Mouse (Mus musculus) intestine, embryonic 15.5 days (tissue): ENCODE data around the gene Kntc1. TPM values are rescaled to one million over a fixed set of nuclear protein-coding genes. Genes with fewer than 3 reads are reported as not detected.

Source experiments
- ATAC-seq: fragments of 200-750 bp; cut with Nextera tagmentation; 2 replicates; pipeline ENCODE4 v1.8.0; 2017; ENCODE audit warnings: moderate TSS enrichment, moderate library complexity
- H3K27ac ChIP-seq: fragments of 300-500 bp; sonication (generic); 2 replicates; pipeline ENCODE4 v1.5.1; 2015; ENCODE audit warnings: mild to moderate bottlenecking, inconsistent platforms
- H3K27me3 ChIP-seq: fragments of 300-500 bp; sonication (generic); replicated peaks from 2 replicates; pipeline ENCODE4 v1.6.1; 2015; ENCODE audit warnings: inconsistent platforms
- H3K36me3 ChIP-seq: fragments of 300-500 bp; sonication (generic); 2 replicates; pipeline ENCODE4 v1.6.1; 2015; ENCODE audit warnings: inconsistent platforms
- H3K4me1 ChIP-seq: fragments of 300-500 bp; sonication (generic); replicated peaks from 2 replicates; pipeline ENCODE4 v1.6.1; 2015; ENCODE audit warnings: inconsistent platforms
- H3K4me2 ChIP-seq: fragments of 300-500 bp; sonication (generic); replicated peaks from 2 replicates; pipeline ENCODE4 v1.6.1; 2015; ENCODE audit warnings: mild to moderate bottlenecking, inconsistent platforms
- H3K4me3 ChIP-seq: fragments of 300-500 bp; sonication (generic); replicated peaks from 2 replicates; pipeline ENCODE4 v1.5.1; 2015; ENCODE audit warnings: inconsistent platforms
- H3K9ac ChIP-seq: fragments of 300-500 bp; sonication (generic); 2 replicates; pipeline ENCODE4 v1.6.1; 2015; ENCODE audit warnings: inconsistent platforms
- H3K9me3 ChIP-seq: fragments of 300-500 bp; sonication (generic); 2 replicates; pipeline ENCODE4 v1.6.1; 2016; ENCODE audit warnings: inconsistent platforms
- WGBS: fragments of 180-500 bp; shearing (Covaris S2); methylation state at CpG from one replicate; pipeline ENCODE4 v1.1.7; 2015; 5-methylcytosine and 5-hydroxymethylcytosine counted together
- polyA plus RNA-seq: library from polyadenylated mRNA; unstranded; fragments of >200 nt; fragmentation: Nextera tagmentation; extraction: Ambion mirVana; gene quantifications from 2 replicates; pipeline ENCODE4 v1.2.1, GENCODE M21; 2015

Kntc1 gene
- polyA plus RNA-seq, 1 experiment from 2014 or later = 19.7 TPM

- H3K9me3 ChIP-seq = no peaks in the 10 kb centered on the region
- no peak overlapping the region for H3K9ac ChIP-seq
- no peaks in the 10 kb centered on the region for H3K36me3 ChIP-seq
- 56% methylated on average over 11 of the region's 11 CpGs for WGBS
- peak overlapping the region; percentile 72 for H3K27ac ChIP-seq
- ATAC-seq = peak; percentile 82
- H3K4me2 ChIP-seq = peak overlapping the region; percentile 39
- no peaks in the 10 kb centered on the region for H3K27me3 ChIP-seq
- H3K4me3 ChIP-seq = no peak overlapping the region
- no peaks in the 10 kb centered on the region for H3K4me1 ChIP-seq
Observed at GRCm38 (mm10) chr5:123853877-123854504, 104.5 kb downstream of the Kntc1 start.

GRCm38 (mm10) chr5:123854511-123854910, 105.0 kb downstream of the Kntc1 start:
- peak; percentile 92 for ATAC-seq
- H3K27ac ChIP-seq = peak overlapping the region; percentile 72
- H3K9me3 ChIP-seq = no peaks in the 10 kb centered on the region
- H3K4me1 ChIP-seq = no peaks in the 10 kb centered on the region
- H3K27me3 ChIP-seq = no peaks in the 10 kb centered on the region
- H3K4me2 ChIP-seq = peak overlapping the region; percentile 39
- H3K36me3 ChIP-seq = no peaks in the 10 kb centered on the region
- no peak overlapping the region for H3K4me3 ChIP-seq
- WGBS = 53% methylated on average over 9 of the region's 9 CpGs
- no peak overlapping the region for H3K9ac ChIP-seq

- Histone ChIP-seq H3K36me3 (no peaks in the 10 kb centered on the region), H3K4me3 (no peak overlapping the region), H3K27ac (no peak overlapping the region), H3K9me3 (no peaks in the 10 kb centered on the region), H3K9ac (no peak overlapping the region), H3K4me2 (no peak overlapping the region), H3K27me3 (no peaks in the 10 kb centered on the region), H3K4me1 (no peaks in the 10 kb centered on the region)
- WGBS = 81% methylated on average over 11 of the region's 11 CpGs
- ATAC-seq = no peak
Observed at GRCm38 (mm10) chr5:123858798-123859197, 109.3 kb downstream of the Kntc1 start.

- no peak overlapping the region for H3K4me3 ChIP-seq
- H3K4me1 ChIP-seq = no peaks in the 10 kb centered on the region
- H3K4me2 ChIP-seq = no peak overlapping the region
- no peaks in the 10 kb centered on the region for H3K9me3 ChIP-seq
- 63% methylated on average over 15 of the region's 15 CpGs for WGBS
- H3K27me3 ChIP-seq = no peaks in the 10 kb centered on the region
- no peak overlapping the region for H3K27ac ChIP-seq
- peak; percentile 75 for ATAC-seq
- H3K9ac ChIP-seq = no peak overlapping the region
- H3K36me3 ChIP-seq = no peaks in the 10 kb centered on the region
Observed at GRCm38 (mm10) chr5:123862374-123863350, 113.1 kb downstream of the Kntc1 start.

GRCm38 (mm10) chr5:123863934-123864333, 114.4 kb downstream of the Kntc1 start:
- ATAC-seq = no peak
- no peaks in the 10 kb centered on the region for H3K4me1 ChIP-seq
- WGBS = 88% methylated on average over 14 of the region's 14 CpGs
- no peak overlapping the region for H3K4me2 ChIP-seq
- H3K27me3 ChIP-seq = no peaks in the 10 kb centered on the region
- no peaks in the 10 kb centered on the region for H3K36me3 ChIP-seq
- no peaks in the 10 kb centered on the region for H3K9me3 ChIP-seq
- H3K9ac ChIP-seq = no peak overlapping the region
- no peak overlapping the region for H3K27ac ChIP-seq
- H3K4me3 ChIP-seq = no peak overlapping the region

- Histone ChIP-seq H3K36me3 (no peaks in the 10 kb centered on the region), H3K9ac (no peak within 1 kb of the TSS), H3K4me3 (no peak within 1 kb of the TSS), H3K27ac (no peak within 1 kb of the TSS), H3K27me3 (no peaks in the 10 kb centered on the region), H3K4me1 (no peaks in the 10 kb centered on the region), H3K9me3 (no peaks in the 10 kb centered on the region), H3K4me2 (no peak within 1 kb of the TSS)
- no peak for ATAC-seq
- WGBS = 56% methylated on average over 12 of the region's 12 CpGs
Observed at GRCm38 (mm10) chr5:123865365-123865764, 115.8 kb downstream of the Kntc1 start, which contains the start of gene Hcar2. Gene Hcar2, minus strand, starts transcription at chr5:123865499.

GRCm38 (mm10) chr5:123866457-123866856, 116.9 kb downstream of the Kntc1 start:
- H3K9ac ChIP-seq = no peak overlapping the region
- H3K4me2 ChIP-seq = no peak overlapping the region
- ATAC-seq = no peak
- WGBS = 88% methylated on average over 4 of the region's 4 CpGs
- no peak overlapping the region for H3K4me3 ChIP-seq
- H3K9me3 ChIP-seq = no peaks in the 10 kb centered on the region
- H3K4me1 ChIP-seq = no peaks in the 10 kb centered on the region
- H3K27me3 ChIP-seq = no peaks in the 10 kb centered on the region
- no peak overlapping the region for H3K27ac ChIP-seq
- H3K36me3 ChIP-seq = no peaks in the 10 kb centered on the region

GRCm38 (mm10) chr5:123869615-123870014, 120.1 kb downstream of the Kntc1 start:
- no peaks in the 10 kb centered on the region for H3K4me1 ChIP-seq
- H3K36me3 ChIP-seq = no peaks in the 10 kb centered on the region
- 79% methylated on average over 4 of the region's 4 CpGs for WGBS
- ATAC-seq = no peak
- no peak overlapping the region for H3K4me2 ChIP-seq
- no peaks in the 10 kb centered on the region for H3K27me3 ChIP-seq
- no peaks in the 10 kb centered on the region for H3K9me3 ChIP-seq
- H3K9ac ChIP-seq = no peak overlapping the region
- no peak overlapping the region for H3K4me3 ChIP-seq
- H3K27ac ChIP-seq = no peak overlapping the region

Other genes with a start within 250 kb of the Kntc1 start
- gene B3gnt4, start 239.3 kb upstream of the Kntc1 start, polyA plus RNA-seq = 0.38 and 0.40 TPM in 2 replicates
- gene Diablo, start 225.5 kb upstream of the Kntc1 start, polyA plus RNA-seq = 98.0 and 99.7 TPM in 2 replicates
- 10.6 and 11.2 TPM in 2 replicates for gene Gm49027, start 224.2 kb upstream of the Kntc1 start, polyA plus RNA-seq
- gene Vps33a, start 176.7 kb upstream of the Kntc1 start, polyA plus RNA-seq = 24.4 and 28.9 TPM in 2 replicates
- 29.9 TPM in 2 replicates for gene Clip1, start 65.1 kb upstream of the Kntc1 start, polyA plus RNA-seq
- 63.1 and 68.9 TPM in 2 replicates for gene Zcchc8, start 28.6 kb upstream of the Kntc1 start, polyA plus RNA-seq
- gene Rsrc2, start 302 bp upstream of the Kntc1 start, polyA plus RNA-seq = 90.5 and 100 TPM in 2 replicates
- 0.09 TPM in 1 of 2 replicates, not detected in the other for gene Hcar2, start 115.8 kb downstream of the Kntc1 start, polyA plus RNA-seq
- gene Hcar1, start 130.3 kb downstream of the Kntc1 start, polyA plus RNA-seq = 2.3 and 2.8 TPM in 2 replicates
- 117 and 146 TPM in 2 replicates for gene Denr, start 157.5 kb downstream of the Kntc1 start, polyA plus RNA-seq
- 1.5 and 2.2 TPM in 2 replicates for gene Gm43518, start 177.7 kb downstream of the Kntc1 start, polyA plus RNA-seq
- gene Ccdc62, start 181.0 kb downstream of the Kntc1 start, polyA plus RNA-seq = 4.7 and 5.1 TPM in 2 replicates
- 26.0 and 29.3 TPM in 2 replicates for gene Hip1r, start 223.9 kb downstream of the Kntc1 start, polyA plus RNA-seq